Mouse (Mus musculus) C2C12 (cell line): ENCODE measurements at regions not wholly inside any gene's neighbourhood (a gene's known extent, or its start where the extent isn't known, plus 50 kb on each side); places are given as distances from the start of the nearest gene placed in this dataset.
"Not testable (repeated sequence)": the region's sequence is repeated elsewhere in the genome, so short reads cannot be mapped to it uniquely, and the experiment has no call there.

Experiments used
- H3K27me3 ChIP-seq: one replicate; pipeline ENCODE4 v1.6.1; 2011; ENCODE audit not compliant: control insufficient read depth, insufficient read depth, insufficient read length
- H3K36me3 ChIP-seq: one replicate; pipeline ENCODE4 v1.6.1; 2011; ENCODE audit not compliant: control insufficient read depth, insufficient read depth
- H3K4me3 ChIP-seq: one replicate; pipeline ENCODE4 v1.5.1; 2011; ENCODE audit warnings: mild to moderate bottlenecking, control low read depth; ENCODE audit not compliant: poor library complexity, insufficient read depth, severe bottlenecking
- H3K79me2 ChIP-seq: one replicate; pipeline ENCODE4 v1.6.1; 2011; ENCODE audit not compliant: control insufficient read depth, insufficient read depth
- H3K79me3 ChIP-seq: one replicate; pipeline ENCODE4 v1.6.1; 2011; ENCODE audit warnings: low read depth, control low read depth
- H3ac ChIP-seq: one replicate; pipeline ENCODE3; 2011; ENCODE audit warnings: low read depth; ENCODE audit not compliant: control insufficient read depth, insufficient read length
- CEBPB ChIP-seq: IDR thresholded peaks from one replicate; pipeline ENCODE4 v1.6.1; 2011; ENCODE audit warnings: low read depth, mild to moderate bottlenecking, control low read depth, moderate library complexity
- CTCF ChIP-seq: IDR thresholded peaks from one replicate; pipeline ENCODE4 v1.5.1; 2011; ENCODE audit not compliant: control insufficient read depth, insufficient read depth, insufficient read length
- FOSL1 ChIP-seq: IDR thresholded peaks from one replicate; pipeline ENCODE4 v1.8.0; 2011; ENCODE audit warnings: mild to moderate bottlenecking, low read length; ENCODE audit not compliant: poor library complexity, insufficient read depth, severe bottlenecking
- MAX ChIP-seq: IDR thresholded peaks from one replicate; pipeline ENCODE4 v1.6.1; 2011; ENCODE audit warnings: mild to moderate bottlenecking, control low read depth
- MYOD1 ChIP-seq: IDR thresholded peaks from one replicate; pipeline ENCODE4 v1.6.1; 2011; ENCODE audit warnings: low read depth; ENCODE audit not compliant: control insufficient read depth, insufficient read length
- MYOG ChIP-seq: IDR thresholded peaks from one replicate; pipeline ENCODE4 v1.6.1; 2011; ENCODE audit not compliant: control insufficient read depth, insufficient read length; ENCODE audit errors: extremely low read depth
- USF1 ChIP-seq: IDR thresholded peaks from one replicate; pipeline ENCODE4 v1.6.1; 2011; ENCODE audit warnings: low read depth, mild to moderate bottlenecking, control low read depth, moderate library complexity

DNA sequence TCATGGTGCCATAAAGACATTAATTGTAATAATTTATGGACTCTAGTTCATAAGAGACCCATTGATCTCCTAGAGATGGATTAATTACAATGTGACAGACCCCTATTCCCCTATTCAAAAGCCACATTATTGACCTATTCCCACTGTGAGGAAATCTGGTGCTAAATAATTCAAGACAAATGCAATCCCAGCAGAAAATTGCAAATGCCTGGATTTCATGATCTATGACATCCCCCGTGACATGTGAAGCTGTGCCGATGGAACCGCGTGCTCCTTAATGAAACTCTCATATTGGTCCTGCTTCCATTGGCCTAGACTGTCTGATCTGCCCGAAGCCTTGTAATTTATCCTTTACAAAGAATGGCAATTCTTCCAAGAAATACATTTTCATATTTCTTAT is 122.9 kb upstream of the Fam84a start:
- Histone ChIP-seq H3K36me3 (no peaks in the 10 kb centered on the region), H3K4me3 (no peak overlapping the region), H3K79me2 (no peaks in the 10 kb centered on the region), H3K27me3 (no peaks in the 10 kb centered on the region), H3ac (no peak overlapping the region), H3K79me3 (no peaks in the 10 kb centered on the region)
- no peak for TF ChIP-seq USF1
- no peak for TF ChIP-seq CEBPB
- TF ChIP-seq MAX: no peak
- no peak for TF ChIP-seq MYOD1
- TF ChIP-seq FOSL1: no peak
- TF ChIP-seq CTCF: no peak
- TF ChIP-seq MYOG: no peak

DNA sequence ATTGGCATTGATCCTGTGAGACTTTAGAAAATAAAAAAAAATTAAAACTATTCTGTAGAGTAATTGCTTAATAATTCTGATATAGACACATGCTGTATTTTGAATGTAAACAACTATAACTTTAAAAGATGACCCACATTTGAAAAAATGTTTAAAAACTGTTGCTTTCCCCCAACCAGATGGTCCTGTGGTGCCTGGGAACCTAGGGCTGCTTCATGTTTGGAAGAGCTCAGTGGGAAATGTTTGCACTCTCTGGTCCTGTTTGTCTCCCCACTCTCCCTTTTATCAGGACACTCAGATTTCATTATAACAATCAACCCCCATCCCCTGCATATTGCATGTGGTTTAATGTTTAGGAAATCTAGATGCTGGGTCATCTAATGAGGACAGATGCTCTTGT is 119.4 kb upstream of the Fam84a start:
- Histone ChIP-seq H3K36me3 (no peaks in the 10 kb centered on the region), H3ac (no peak overlapping the region), H3K4me3 (no peak overlapping the region), H3K79me2 (no peaks in the 10 kb centered on the region), H3K79me3 (no peaks in the 10 kb centered on the region), H3K27me3 (no peaks in the 10 kb centered on the region)
- TF ChIP-seq USF1: no peak
- TF ChIP-seq MYOD1: no peak
- no peak for TF ChIP-seq FOSL1
- TF ChIP-seq CEBPB: no peak
- no peak for TF ChIP-seq MAX
- TF ChIP-seq CTCF: no peak
- TF ChIP-seq MYOG: no peak

DNA sequence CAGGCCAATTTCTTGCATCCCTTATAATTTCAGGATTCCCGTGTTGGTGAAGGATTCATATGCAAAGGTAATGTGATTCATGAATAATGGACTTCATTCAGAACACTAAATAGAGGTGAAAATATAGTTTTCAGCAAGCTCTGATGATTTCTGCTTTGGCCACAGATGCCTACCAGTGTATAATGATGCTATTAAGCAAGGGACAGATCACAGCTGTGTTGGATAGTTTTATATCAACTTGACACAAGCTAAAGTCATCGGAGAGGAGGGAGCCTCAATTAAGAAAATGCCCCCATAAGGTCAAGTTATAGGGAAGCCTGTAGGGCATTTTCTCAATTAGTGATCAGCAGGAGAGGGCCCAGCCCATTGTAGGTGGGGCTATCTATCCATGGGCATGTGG is 109.2 kb upstream of the Fam84a start:
- H3ac ChIP-seq: no peak overlapping the region
- no peaks in the 10 kb centered on the region for H3K36me3 ChIP-seq
- no peak overlapping the region for H3K4me3 ChIP-seq
- no peaks in the 10 kb centered on the region for H3K79me3 ChIP-seq
- TF ChIP-seq FOSL1: no peak
- no peak for TF ChIP-seq MYOG
- no peak for TF ChIP-seq MAX
- TF ChIP-seq MYOD1: no peak
- no peak for TF ChIP-seq CTCF
- no peak for TF ChIP-seq USF1
- no peak for TF ChIP-seq CEBPB
- no peaks in the 10 kb centered on the region for H3K79me2 ChIP-seq
- no peaks in the 10 kb centered on the region for H3K27me3 ChIP-seq

DNA sequence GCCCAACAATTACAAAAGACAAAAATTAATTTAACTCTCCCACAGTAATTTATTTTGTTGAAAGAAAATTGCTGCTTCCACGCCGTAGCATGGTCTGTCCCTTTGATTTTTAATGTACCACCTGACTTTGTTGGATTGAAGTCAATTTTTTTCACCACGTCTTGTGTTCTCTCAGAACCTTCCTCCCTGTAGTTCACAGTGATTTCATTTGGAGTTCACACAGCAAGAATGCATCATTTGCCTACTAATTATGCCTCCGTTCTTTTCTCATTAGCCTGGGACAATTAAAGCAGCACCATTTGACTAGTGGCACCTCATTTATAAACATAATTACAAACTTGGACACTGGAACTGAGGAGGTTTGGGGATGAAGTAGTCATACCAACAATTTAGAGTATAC is 108.4 kb upstream of the Fam84a start:
- TF ChIP-seq CEBPB: no peak
- TF ChIP-seq MAX: no peak
- no peak for TF ChIP-seq MYOG
- no peak for TF ChIP-seq USF1
- Histone ChIP-seq H3ac (no peak overlapping the region), H3K79me3 (no peaks in the 10 kb centered on the region), H3K36me3 (no peaks in the 10 kb centered on the region), H3K79me2 (no peaks in the 10 kb centered on the region), H3K27me3 (no peaks in the 10 kb centered on the region), H3K4me3 (no peak overlapping the region)

DNA sequence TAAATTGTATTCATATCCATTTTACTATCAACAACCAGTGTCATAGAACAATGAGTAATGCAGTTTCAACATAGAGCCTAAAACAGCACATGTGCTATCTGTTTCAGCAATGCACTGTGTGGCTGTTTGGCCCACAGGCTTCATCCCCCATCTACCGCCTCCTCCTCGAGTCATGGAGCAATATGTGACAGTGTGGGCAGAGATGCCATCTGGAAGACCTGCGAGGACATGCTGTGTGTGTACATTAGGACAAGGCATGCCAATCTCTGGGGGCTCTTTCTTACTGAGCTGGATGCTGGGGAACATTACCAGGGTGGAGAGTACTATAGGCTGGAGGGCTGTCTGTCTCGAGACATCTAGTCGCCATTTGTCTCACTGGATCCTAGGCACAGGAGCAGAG is 101.5 kb upstream of the Fam84a start:
- Histone ChIP-seq H3K79me2 (no peaks in the 10 kb centered on the region), H3K4me3 (no peak overlapping the region), H3ac (no peak overlapping the region), H3K79me3 (no peaks in the 10 kb centered on the region), H3K27me3 (no peaks in the 10 kb centered on the region), H3K36me3 (no peaks in the 10 kb centered on the region)
- TF ChIP-seq CTCF: no peak
- no peak for TF ChIP-seq MYOD1
- no peak for TF ChIP-seq CEBPB
- no peak for TF ChIP-seq MAX
- no peak for TF ChIP-seq USF1
- TF ChIP-seq MYOG: no peak
- no peak for TF ChIP-seq FOSL1

DNA sequence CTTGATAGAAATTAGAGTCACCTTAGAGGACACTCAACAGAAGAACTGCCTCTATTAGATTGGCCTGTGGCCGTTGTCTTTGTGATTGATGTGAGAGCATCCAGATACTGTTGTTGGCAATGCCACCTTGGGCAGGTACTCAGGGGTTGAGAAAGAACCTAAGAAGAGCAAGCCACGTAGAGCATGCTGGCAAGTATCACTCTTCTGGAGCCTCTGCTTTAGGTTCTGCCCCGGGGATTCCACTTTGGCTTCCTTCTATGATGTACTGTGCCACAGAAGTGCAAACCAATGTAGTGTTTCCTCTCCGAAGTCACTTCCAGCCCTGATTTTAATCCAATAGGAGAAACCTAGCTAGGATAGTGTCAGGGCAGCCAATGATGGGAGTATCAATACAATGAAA is 98.3 kb upstream of the Fam84a start:
- H3K79me2 ChIP-seq: no peaks in the 10 kb centered on the region
- H3K36me3 ChIP-seq: no peaks in the 10 kb centered on the region
- H3K27me3 ChIP-seq: no peaks in the 10 kb centered on the region
- no peak overlapping the region for H3ac ChIP-seq
- no peaks in the 10 kb centered on the region for H3K79me3 ChIP-seq
- no peak for TF ChIP-seq CTCF
- TF ChIP-seq MYOD1: no peak
- TF ChIP-seq MAX: no peak
- no peak for TF ChIP-seq FOSL1
- no peak for TF ChIP-seq CEBPB
- TF ChIP-seq USF1: no peak
- TF ChIP-seq MYOG: no peak
- no peak overlapping the region for H3K4me3 ChIP-seq

DNA sequence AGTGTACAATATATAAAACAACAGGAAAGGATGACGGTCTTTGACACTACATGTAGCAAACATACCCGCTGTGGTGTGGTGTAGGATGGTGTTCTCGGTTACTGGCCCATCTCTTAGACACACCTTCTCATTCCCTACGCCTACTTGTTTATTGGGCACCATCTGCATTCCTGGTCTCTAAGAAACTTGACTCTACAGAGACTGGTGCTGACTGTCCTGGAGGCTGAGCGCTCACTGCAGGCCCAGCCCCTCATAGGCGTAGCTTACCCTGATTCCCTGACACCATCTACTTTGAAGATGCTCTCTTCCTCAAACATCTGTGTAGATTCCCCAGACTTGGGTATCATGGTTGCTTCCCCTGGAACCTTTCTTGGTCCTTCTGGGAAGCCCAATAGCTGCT is 90.9 kb upstream of the Fam84a start:
- not testable (repeated sequence) for H3ac ChIP-seq, H3K79me3 ChIP-seq, H3K79me2 ChIP-seq

More for the DNA sequence above, 90.9 kb upstream of the Fam84a start:
- H3K36me3 ChIP-seq, H3K27me3 ChIP-seq, H3K4me3 ChIP-seq: not testable (repeated sequence)
